Mouse (Mus musculus) neural tube, embryonic 15.5 days (tissue): ENCODE data around the gene Prkar1b. TPM values are rescaled to one million over a fixed set of nuclear protein-coding genes. Genes with fewer than 3 reads are reported as not detected.

Experiments
- ATAC-seq: fragments of 200-750 bp; cut with Nextera tagmentation; 2 replicates; pipeline ENCODE4 v1.8.0; 2017; ENCODE audit warnings: mild to moderate bottlenecking, moderate TSS enrichment, moderate library complexity; ENCODE audit not compliant: low FRiP score
- H3K27ac ChIP-seq: fragments of 300-500 bp; sonication (generic); replicated peaks from 2 replicates; pipeline ENCODE4 v1.5.1; 2015; ENCODE audit warnings: mild to moderate bottlenecking, inconsistent platforms
- H3K27me3 ChIP-seq: fragments of 300-500 bp; sonication (generic); replicated peaks from 2 replicates; pipeline ENCODE4 v1.6.1; 2015; ENCODE audit warnings: inconsistent platforms
- H3K36me3 ChIP-seq: fragments of 300-500 bp; sonication (generic); 2 replicates; pipeline ENCODE4 v1.6.1; 2015; ENCODE audit warnings: inconsistent platforms
- H3K4me1 ChIP-seq: fragments of 300-500 bp; sonication (generic); 2 replicates; pipeline ENCODE4 v1.6.1; 2015; ENCODE audit warnings: inconsistent platforms
- H3K4me2 ChIP-seq: fragments of 300-500 bp; sonication (generic); 2 replicates; pipeline ENCODE4 v1.6.1; 2015; ENCODE audit warnings: inconsistent platforms, mild to moderate bottlenecking, moderate library complexity
- H3K4me3 ChIP-seq: fragments of 300-500 bp; sonication (generic); replicated peaks from 2 replicates; pipeline ENCODE4 v1.5.1; 2015; ENCODE audit warnings: mild to moderate bottlenecking, inconsistent platforms
- H3K9ac ChIP-seq: fragments of 300-500 bp; sonication (generic); replicated peaks from 2 replicates; pipeline ENCODE4 v1.6.1; 2015; ENCODE audit warnings: mild to moderate bottlenecking, inconsistent platforms
- H3K9me3 ChIP-seq: fragments of 300-500 bp; sonication (generic); replicated peaks from 2 replicates; pipeline ENCODE4 v1.6.1; 2016; ENCODE audit warnings: inconsistent platforms
- WGBS: fragments of 180-500 bp; shearing (Covaris S2); methylation state at CpG from one replicate; pipeline ENCODE4 v1.1.7; 2015; ENCODE audit warnings: mixed read lengths; 5-methylcytosine and 5-hydroxymethylcytosine counted together
- polyA plus RNA-seq: library from polyadenylated mRNA; unstranded; fragments of >200 nt; fragmentation: Nextera tagmentation; extraction: Ambion mirVana; gene quantifications from 2 replicates; pipeline ENCODE4 v1.2.1, GENCODE M21; 2015

The Prkar1b gene
- polyA plus RNA-seq, 1 experiment from 2014 or later = 321 TPM

DNA sequence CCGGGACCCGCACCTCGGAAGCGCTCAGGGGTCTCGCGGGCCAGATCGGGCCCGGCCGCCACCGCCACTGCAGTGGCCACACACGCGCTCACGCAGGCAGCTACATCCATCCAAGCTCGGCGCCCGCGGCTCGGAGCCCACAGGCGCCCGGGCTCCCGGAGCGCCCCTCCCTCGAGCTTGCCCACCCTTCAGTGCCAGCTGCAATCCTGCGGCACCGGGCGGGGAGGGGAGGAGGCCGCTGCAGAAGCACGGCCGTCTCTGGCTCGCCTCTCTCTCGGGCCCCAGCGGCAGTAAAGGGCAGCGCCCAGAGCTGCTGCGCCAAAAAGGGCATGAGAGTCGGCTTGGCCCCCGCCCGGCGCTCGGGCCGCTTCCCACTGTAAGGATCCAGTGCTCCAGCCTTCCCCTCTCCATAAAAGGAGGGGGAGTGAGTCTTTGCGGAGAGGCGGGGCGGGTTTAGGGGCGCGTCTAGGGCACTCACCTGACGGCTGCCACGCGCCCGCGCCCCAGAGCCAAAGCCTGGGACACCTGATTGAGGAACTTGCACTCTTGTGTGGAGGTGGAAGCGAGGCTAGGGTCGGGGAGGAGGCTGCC lies 154.0 kb downstream of the Prkar1b start:
- peak overlapping the region; percentile 83 for H3K9ac ChIP-seq
- H3K9me3 ChIP-seq = no peaks in the 10 kb centered on the region
- H3K36me3 ChIP-seq = no peaks in the 10 kb centered on the region
- H3K4me1 ChIP-seq = peaks cover 75% of the 10 kb centered on the region
- peak; percentile 60 for ATAC-seq
- H3K27ac ChIP-seq = peak overlapping the region; percentile 94
- peaks cover 54% of the 10 kb centered on the region for H3K27me3 ChIP-seq
- H3K4me2 ChIP-seq = peak overlapping the region; percentile 98
- peak overlapping the region; percentile 80 for H3K4me3 ChIP-seq
- under 1% methylated on average over 24 of the region's 52 CpGs for WGBS

DNA sequence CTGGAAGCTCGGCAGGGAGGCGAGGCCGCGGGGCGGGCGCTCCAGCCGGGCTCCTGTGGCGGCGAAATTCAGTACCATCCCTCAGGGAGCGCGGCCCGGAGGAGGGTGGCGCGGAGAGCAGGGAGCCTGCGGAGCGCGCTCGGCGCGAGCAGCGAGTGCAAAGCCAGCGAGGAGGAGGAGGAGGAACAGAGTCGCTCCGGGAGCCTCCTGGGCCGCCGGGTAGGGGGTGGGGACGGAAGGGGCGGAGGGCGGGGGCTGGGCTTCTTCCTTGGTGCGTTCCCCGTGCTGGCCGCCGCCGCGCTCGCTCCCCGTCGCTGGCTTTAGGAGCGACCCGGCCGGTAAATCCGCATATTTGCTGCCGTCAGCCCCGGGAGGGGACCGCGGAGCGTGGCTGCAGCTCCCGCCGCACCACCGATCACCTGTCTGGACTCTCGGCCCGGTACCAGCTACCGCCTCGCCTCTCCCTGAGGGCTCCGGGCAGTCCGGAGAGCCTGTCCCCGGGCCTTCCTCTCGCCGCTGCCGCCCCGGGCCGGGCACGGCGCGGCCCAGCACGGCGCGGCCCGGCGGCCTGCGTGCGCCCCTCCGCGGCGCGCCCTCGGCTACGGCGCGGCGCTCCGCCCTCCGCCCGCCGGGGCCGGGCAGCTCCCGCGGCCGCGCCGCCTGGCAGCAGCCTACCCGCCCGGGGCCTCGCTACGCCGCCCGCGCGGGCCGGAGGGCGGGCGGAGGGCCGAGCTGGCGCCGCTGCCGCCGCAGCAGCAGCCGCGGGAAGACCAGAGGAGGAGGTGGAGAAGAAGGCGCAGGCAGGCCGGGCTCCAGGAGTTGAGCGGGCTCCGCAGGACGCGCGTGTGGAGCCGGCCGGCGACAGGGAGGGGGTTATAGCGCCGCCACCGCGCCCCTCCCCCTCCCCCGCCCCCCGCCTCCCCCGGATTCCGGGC lies 154.7 kb downstream of the Prkar1b start:
- peak; percentile 55 for ATAC-seq
- peaks cover 80% of the 10 kb centered on the region for H3K4me1 ChIP-seq
- no peaks in the 10 kb centered on the region for H3K9me3 ChIP-seq
- peak overlapping the region; percentile 80 for H3K4me3 ChIP-seq
- no peaks in the 10 kb centered on the region for H3K36me3 ChIP-seq
- peak overlapping the region; percentile 83 for H3K9ac ChIP-seq
- H3K27me3 ChIP-seq = peaks cover 54% of the 10 kb centered on the region
- peak overlapping the region; percentile 94 for H3K27ac ChIP-seq
- WGBS = under 1% methylated on average over 91 of the region's 127 CpGs
- peak overlapping the region; percentile 98 for H3K4me2 ChIP-seq

DNA sequence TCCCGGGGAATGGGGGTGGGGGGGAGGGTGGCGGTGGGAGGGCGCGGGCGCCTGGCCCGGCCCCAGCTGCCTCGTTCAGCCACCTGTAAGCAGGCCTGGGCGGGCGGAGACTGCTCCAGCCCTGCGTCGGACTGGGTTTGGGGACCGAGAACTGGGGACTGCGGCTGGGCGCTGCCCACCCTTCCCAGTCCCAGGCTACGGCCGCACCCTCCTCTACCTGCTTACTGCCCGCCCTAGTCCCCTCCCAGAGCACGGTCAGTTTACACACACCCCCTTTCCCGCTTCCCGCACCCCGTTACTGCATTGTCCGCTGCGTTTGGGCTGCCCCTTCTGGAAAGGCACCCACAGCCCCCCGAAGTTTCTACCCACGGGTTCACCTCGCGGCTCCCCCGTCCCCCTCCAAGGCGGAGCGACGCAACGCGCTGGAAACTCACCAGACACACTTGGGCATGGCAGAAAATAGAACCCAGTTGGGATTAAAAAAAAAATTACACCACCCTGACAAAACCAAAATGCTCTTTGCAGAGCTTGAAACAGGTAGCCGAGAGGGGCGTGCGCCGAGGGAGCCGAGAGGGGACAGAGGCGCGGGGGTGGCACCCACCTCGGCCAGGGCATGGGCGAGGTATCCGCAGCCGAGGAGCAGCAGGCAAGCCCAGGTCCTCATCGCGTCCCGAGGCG lies 155.6 kb downstream of the Prkar1b start:
- Histone ChIP-seq H3K27ac (peak overlapping the region; percentile 94), H3K9ac (peak overlapping the region; percentile 83), H3K4me1 (peaks cover 81% of the 10 kb centered on the region), H3K9me3 (no peaks in the 10 kb centered on the region), H3K4me3 (peak overlapping the region; percentile 80), H3K36me3 (no peaks in the 10 kb centered on the region), H3K4me2 (peak overlapping the region; percentile 98), H3K27me3 (peaks cover 45% of the 10 kb centered on the region)
- under 1% methylated on average over 47 of the region's 48 CpGs for WGBS
- peak; percentile 12; the same call in 1 of the 2 replicates for ATAC-seq

DNA sequence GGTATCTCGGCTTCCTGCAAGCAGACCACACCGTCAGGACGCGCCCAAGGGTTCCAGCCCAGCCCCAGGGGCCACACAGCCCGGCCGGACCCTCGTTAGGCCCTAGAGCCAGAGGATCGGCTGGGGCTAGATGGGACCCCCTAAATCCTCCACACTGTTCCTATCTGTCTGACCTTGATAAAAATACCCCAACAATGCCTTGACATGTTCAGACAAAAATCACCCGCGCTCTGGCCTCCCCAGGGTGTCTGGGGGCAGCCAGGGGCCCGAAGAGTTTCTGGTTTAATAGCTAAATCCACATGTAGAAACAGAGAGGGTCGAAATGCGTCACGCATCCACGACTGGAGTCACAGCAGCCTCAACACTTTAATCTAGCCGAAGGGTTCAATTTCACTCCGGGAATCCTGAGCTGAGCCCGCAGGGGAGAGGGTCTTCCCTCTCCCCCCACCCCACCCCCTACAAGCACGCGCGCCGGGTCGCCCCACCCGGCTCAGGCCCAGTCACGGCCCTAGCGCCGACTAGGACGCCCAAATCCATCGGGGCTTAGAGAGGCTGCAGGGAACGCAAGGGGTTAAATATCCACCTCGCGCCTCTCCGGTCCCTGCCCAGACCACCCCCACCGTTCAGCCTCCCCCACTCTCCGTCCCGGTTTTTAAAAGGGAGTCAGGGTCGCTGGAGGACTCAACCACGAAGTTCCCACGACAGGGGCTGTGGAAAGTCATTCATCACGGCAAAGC lies 156.3 kb downstream of the Prkar1b start:
- Histone ChIP-seq H3K4me3 (peak overlapping the region; percentile 80), H3K4me2 (peak overlapping the region; percentile 98), H3K36me3 (no peaks in the 10 kb centered on the region), H3K9ac (peak overlapping the region; percentile 83), H3K27me3 (peaks cover 38% of the 10 kb centered on the region), H3K27ac (peak overlapping the region; percentile 94; the same call in 1 of the 2 replicates), H3K4me1 (peaks cover 81% of the 10 kb centered on the region), H3K9me3 (no peaks in the 10 kb centered on the region)
- ATAC-seq = no peak
- WGBS = under 1% methylated on average over 35 of the region's 40 CpGs

DNA sequence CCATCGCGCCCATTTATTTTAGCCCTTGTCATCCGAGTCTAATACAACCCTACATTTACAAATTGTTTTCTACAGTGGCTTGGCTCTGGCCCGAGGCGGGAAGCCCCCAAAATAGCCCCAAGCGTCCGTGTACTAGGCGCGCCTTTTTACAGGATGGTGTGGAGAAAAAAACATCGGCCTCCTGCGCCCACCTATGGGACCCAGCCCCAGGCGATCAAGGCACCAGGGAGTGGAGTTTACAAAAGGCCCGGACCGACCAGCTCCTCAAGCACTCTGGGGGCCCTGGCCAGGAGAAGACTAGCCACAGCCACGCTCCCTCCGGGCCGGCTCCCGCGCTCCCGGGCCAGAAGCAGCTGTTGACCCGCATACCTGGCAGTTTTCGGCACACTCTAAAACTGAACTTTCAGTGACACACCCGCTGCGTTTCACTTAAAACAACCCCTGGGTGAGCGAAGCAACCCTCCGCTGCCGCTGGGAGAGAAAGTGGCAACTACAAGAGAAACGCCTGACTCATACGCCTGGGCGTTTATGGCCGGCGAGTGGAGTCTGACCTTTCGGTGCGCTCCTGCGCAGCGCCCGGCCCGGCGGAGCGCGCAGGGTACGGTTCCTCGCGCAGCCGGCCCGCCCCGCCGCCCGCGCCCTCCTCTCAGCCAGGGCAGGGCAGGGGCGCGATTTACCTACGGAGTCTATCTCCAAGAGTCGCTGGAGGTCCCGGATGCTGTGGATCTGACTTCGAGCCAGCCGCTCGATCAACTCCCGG lies 157.0 kb downstream of the Prkar1b start:
- H3K27me3 ChIP-seq = peaks cover 31% of the 10 kb centered on the region

DNA sequence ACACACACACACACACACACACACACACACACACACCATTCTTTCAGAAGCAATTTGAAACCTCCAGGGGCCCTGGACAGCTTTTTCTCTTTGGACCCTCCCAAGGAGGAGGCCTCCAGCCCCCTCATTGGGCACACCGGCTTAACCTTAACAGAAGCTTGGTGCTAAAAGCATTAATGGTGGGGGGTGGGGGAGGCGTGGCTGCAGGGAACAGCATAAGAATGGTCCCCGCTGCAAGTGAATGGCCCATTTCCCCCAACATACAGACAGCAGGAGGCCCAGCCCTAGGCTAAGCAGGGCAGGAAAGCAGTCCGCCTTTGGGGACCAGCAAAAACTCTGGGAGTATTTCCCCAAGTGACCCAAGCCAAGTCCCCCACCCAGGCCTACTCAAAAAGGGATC lies 158.1 kb downstream of the Prkar1b start:
- Histone ChIP-seq H3K36me3 (peaks cover 8% of the 10 kb centered on the region), H3K4me2 (no peak overlapping the region), H3K4me1 (peaks cover 72% of the 10 kb centered on the region), H3K4me3 (no peak overlapping the region), H3K9ac (no peak overlapping the region), H3K9me3 (no peaks in the 10 kb centered on the region), H3K27me3 (peaks cover 25% of the 10 kb centered on the region), H3K27ac (no peak overlapping the region)
- WGBS = 36% methylated on average over 4 of the region's 4 CpGs
- no peak for ATAC-seq

More for the DNA sequence above, 157.0 kb downstream of the Prkar1b start:
- ATAC-seq = no peak
- peak overlapping the region; percentile 83 for H3K9ac ChIP-seq
- no peak overlapping the region for H3K27ac ChIP-seq
- WGBS = 3% methylated on average over 59 of the region's 59 CpGs
- H3K4me2 ChIP-seq = peak overlapping the region; percentile 98
- no peaks in the 10 kb centered on the region for H3K9me3 ChIP-seq
- H3K4me3 ChIP-seq = peak overlapping the region; percentile 80
- H3K4me1 ChIP-seq = peaks cover 81% of the 10 kb centered on the region
- peaks cover 4% of the 10 kb centered on the region for H3K36me3 ChIP-seq

DNA sequence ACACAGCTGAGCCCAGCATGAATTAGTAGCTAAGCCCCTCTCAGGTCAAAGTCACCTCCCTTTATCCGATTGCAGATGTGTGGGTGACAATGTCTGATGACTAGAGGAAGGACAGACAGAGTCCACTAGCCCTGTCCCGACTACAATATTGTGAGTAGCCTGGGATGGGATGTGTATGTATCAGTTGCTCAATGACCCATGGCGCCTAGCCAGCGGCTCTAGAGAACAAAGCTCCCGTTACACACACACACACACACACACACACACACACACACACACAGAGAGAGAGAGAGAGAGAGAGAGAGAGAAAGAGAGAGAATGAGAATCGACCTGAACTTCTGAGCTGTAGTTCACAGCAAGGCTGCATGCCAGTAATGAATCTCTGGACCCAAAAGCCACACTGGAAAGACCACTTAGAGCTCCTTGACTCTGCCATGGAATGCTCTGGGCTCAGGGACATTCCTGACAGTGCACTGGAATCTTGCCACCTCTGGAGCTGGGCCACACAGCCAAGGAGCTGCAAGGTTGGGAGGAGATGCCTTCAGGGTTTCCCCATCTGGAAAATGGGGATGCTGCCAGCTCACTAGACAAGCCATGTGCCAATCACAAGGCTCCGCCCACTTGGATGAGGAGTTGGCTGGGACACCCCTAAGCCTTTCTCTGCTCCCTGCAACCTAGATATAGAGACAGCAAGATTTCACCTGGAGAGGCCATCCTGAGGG lies 159.0 kb downstream of the Prkar1b start:
- H3K36me3 ChIP-seq = peaks cover 17% of the 10 kb centered on the region
- no peak overlapping the region for H3K9ac ChIP-seq
- H3K4me3 ChIP-seq = no peak overlapping the region
- 52% methylated on average over 7 of the region's 7 CpGs for WGBS
- no peaks in the 10 kb centered on the region for H3K9me3 ChIP-seq
- peaks cover 63% of the 10 kb centered on the region for H3K4me1 ChIP-seq
- no peak overlapping the region for H3K4me2 ChIP-seq
- no peak overlapping the region for H3K27ac ChIP-seq
- no peak for ATAC-seq
- peaks cover 19% of the 10 kb centered on the region for H3K27me3 ChIP-seq

DNA sequence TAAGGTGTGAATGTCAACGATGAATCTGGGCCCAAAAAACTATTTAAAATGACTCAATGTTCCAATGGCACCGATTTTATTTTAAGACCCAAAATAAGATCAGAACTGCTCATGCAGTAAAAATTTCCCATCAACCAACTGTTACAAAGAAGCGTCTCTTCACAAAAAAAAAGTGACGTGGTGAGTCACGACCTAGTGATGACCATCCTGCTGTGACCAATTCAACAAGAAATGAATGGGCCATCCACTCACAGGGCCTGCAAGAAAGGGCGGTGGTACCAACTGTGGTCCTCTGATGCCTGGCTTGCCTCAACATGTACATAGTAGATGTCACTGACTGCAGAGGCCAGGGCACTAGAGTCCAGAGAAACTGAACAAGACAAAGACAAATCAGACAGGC lies 160.2 kb downstream of the Prkar1b start:
- no peak overlapping the region for H3K9ac ChIP-seq
- no peaks in the 10 kb centered on the region for H3K9me3 ChIP-seq
- H3K36me3 ChIP-seq = peaks cover 29% of the 10 kb centered on the region
- H3K4me3 ChIP-seq = no peak overlapping the region
- no peak for ATAC-seq
- no peak overlapping the region for H3K27ac ChIP-seq
- peaks cover 19% of the 10 kb centered on the region for H3K27me3 ChIP-seq
- 58% methylated on average over 6 of the region's 6 CpGs for WGBS
- peaks cover 58% of the 10 kb centered on the region for H3K4me1 ChIP-seq
- H3K4me2 ChIP-seq = no peak overlapping the region

DNA sequence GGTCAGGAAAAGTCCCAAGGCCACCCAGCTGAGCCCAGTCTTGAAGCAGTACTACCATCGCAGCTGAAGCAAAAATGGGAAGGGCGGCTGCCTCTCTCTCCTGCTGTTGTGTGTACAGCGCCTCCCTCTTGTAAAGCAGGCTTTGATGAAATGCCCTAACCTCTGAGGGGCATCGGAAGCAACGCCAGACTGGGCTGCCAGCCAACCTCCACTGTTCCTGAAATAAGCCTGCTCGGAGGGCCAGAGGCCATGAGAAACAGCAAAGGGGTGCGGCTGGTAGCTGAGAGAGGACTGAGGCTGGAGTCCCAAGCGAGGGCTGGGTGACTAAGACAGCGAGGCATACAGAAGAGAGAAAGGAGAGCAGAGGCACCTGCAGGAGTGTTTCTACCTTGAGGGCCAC lies 161.0 kb downstream of the Prkar1b start:
- peaks cover 50% of the 10 kb centered on the region for H3K4me1 ChIP-seq
- ATAC-seq = no peak
- H3K4me3 ChIP-seq = no peak overlapping the region
- WGBS = 31% methylated on average over 9 of the region's 9 CpGs
- no peak overlapping the region for H3K27ac ChIP-seq
- peaks cover 19% of the 10 kb centered on the region for H3K27me3 ChIP-seq
- H3K9me3 ChIP-seq = no peaks in the 10 kb centered on the region
- peaks cover 36% of the 10 kb centered on the region for H3K36me3 ChIP-seq
- 0 out of 2 replicates have a peak overlapping the region, but pooled peaks have one; percentile 6 for H3K4me2 ChIP-seq
- no peak overlapping the region for H3K9ac ChIP-seq

DNA sequence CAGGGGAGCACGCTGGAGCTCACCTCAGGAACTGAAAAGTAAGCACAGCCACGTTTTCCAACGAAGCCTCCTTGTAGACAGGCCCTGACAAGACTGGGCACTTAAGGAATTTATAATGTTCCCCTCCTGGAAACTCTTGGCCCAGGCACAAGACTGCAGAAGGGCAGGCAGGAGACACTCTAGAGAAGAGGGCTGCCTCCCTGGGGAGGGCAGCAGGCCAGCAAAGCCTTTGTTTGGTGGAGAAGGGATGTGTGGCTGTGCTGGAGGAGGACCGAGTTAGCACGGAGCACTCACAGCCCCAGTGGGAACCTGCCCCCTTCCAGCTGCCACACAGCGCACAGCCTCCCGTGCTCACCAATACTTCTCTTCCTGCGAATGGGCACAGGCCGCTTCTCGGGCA lies 161.8 kb downstream of the Prkar1b start:
- no peak for ATAC-seq
- Histone ChIP-seq H3K4me1 (peaks cover 42% of the 10 kb centered on the region), H3K4me2 (no peak overlapping the region), H3K9ac (no peak overlapping the region), H3K36me3 (peaks cover 38% of the 10 kb centered on the region), H3K27ac (no peak overlapping the region), H3K9me3 (no peaks in the 10 kb centered on the region), H3K27me3 (peaks cover 19% of the 10 kb centered on the region), H3K4me3 (no peak overlapping the region)
- WGBS = 55% methylated on average over 10 of the region's 10 CpGs
